Mouse (Mus musculus): Measurements from ENCODE around the gene Arl3.

GRCm38 (mm10) chr19:46509736-46510135 is 63.3 kb downstream of the Arl3 start:
- TF ChIP-seq CTCF (IDR thresholded peaks at IDR 0.05; ENCODE audit: extremely low read depth, insufficient read depth, low read length) = no peak
- no peak for TF ChIP-seq POLR2A (IDR thresholded peaks at IDR 0.05; ENCODE audit: extremely low read depth, insufficient read depth, low read length)
